Mouse (Mus musculus) bone marrow, adult 2 months (tissue): ENCODE measurements around the gene Purb. TPM values are rescaled to one million over a fixed set of nuclear protein-coding genes. Genes with fewer than 3 reads are reported as not detected.
A peak's percentile ranks its signal among the peaks of the same experiment; 100 is the strongest.

Experiments
- H3K27ac ChIP-seq: fragments of 200-500 bp; 2 replicates; pipeline ENCODE4 v1.5.1; 2012; ENCODE audit warnings: low read depth, mild to moderate bottlenecking, control low read depth, inconsistent platforms, low read length; ENCODE audit not compliant: control insufficient read depth, poor library complexity, insufficient read depth
- H3K4me1 ChIP-seq: fragments of 200-500 bp; 2 replicates; pipeline ENCODE4 v1.6.1; 2011; ENCODE audit warnings: low read length; ENCODE audit not compliant: control insufficient read depth, insufficient read depth
- H3K4me3 ChIP-seq: fragments of 200-500 bp; replicated peaks from 2 replicates; pipeline ENCODE3; 2011; ENCODE audit warnings: mild to moderate bottlenecking, low read depth, low read length, control low read depth; ENCODE audit not compliant: control insufficient read depth
- CTCF ChIP-seq: fragments of 200-500 bp; IDR thresholded peaks from 2 replicates; pipeline ENCODE4 v1.5.1; 2011; ENCODE audit warnings: low read length, control low read depth; ENCODE audit not compliant: control insufficient read depth, insufficient read depth
- POLR2A ChIP-seq: fragments of 200-500 bp; IDR thresholded peaks from 2 replicates; pipeline ENCODE4 v1.6.1; 2011; ENCODE audit warnings: low read depth, mild to moderate bottlenecking, control low read depth, low read length, borderline replicate concordance; ENCODE audit not compliant: control insufficient read depth
- WGBS: fragments of 180-500 bp; shearing (Covaris S2); methylation state at CpG from one replicate; pipeline ENCODE4 v1.1.7; 2018; 5-methylcytosine and 5-hydroxymethylcytosine counted together
- polyA plus RNA-seq: library from polyadenylated mRNA; stranded (reverse); fragments of >200 nt; gene quantifications from 2 replicates; pipeline ENCODE4 v1.2.4, GENCODE M21; 2011; ENCODE audit warnings: low replicate concordance; ENCODE audit not compliant: missing spikeins, insufficient read depth, insufficient read length

The Purb gene
- polyA plus RNA-seq: 14.7 and 18.0 TPM in 2 replicates

- peak within 1 kb of the TSS; percentile 100 for H3K27ac ChIP-seq
Observed at GRCm38 (mm10) chr11:6475867-6476484, at the start of gene Purb. Gene Purb (minus strand): TSS chr11:6475917.

GRCm38 (mm10) chr11:6525241-6525640 lies 49.5 kb upstream of the Purb start:
- Histone ChIP-seq H3K4me1 (no peaks in the 10 kb centered on the region; the same call in 1 of the 2 replicates), H3K4me3 (no peak overlapping the region), H3K27ac (no peak overlapping the region)
- WGBS: 76% methylated on average over 1 of the region's 1 CpGs
- TF ChIP-seq POLR2A: no peak
- no peak for TF ChIP-seq CTCF

More at GRCm38 (mm10) chr11:6475867-6476484, at the start of gene Purb:
- H3K4me3 ChIP-seq: peak within 1 kb of the TSS; percentile 96
- 15% methylated on average over 65 of the region's 76 CpGs for WGBS
- H3K4me1 ChIP-seq: no peaks in the 10 kb centered on the region; the same call in none of the 2 replicates
- TF ChIP-seq CTCF: no peak
- TF ChIP-seq POLR2A: peak; percentile 54; the same call in 1 of the 2 replicates

- Histone ChIP-seq H3K4me3 (no peak overlapping the region), H3K4me1 (no peaks in the 10 kb centered on the region; the same call in 1 of the 2 replicates), H3K27ac (no peak overlapping the region)
- TF ChIP-seq POLR2A: no peak
- TF ChIP-seq CTCF: no peak
- WGBS: 81% methylated on average over 4 of the region's 4 CpGs
Observed at GRCm38 (mm10) chr11:6524880-6525238, 49.1 kb upstream of the Purb start.

GRCm38 (mm10) chr11:6524165-6524879 lies 48.6 kb upstream of the Purb start:
- Histone ChIP-seq H3K27ac (no peak overlapping the region), H3K4me1 (no peaks in the 10 kb centered on the region; the same call in 1 of the 2 replicates), H3K4me3 (no peak overlapping the region)
- WGBS: 81% methylated on average over 8 of the region's 8 CpGs
- no peak for TF ChIP-seq CTCF
- no peak for TF ChIP-seq POLR2A

- TF ChIP-seq CTCF (no peak), POLR2A (no peak)
- Histone ChIP-seq H3K4me3 (no peak overlapping the region), H3K4me1 (no peaks in the 10 kb centered on the region; the same call in 1 of the 2 replicates), H3K27ac (no peak overlapping the region)
- 50% methylated on average over 1 of the region's 1 CpGs for WGBS
Observed at GRCm38 (mm10) chr11:6523662-6524088, 48.0 kb upstream of the Purb start.

GRCm38 (mm10) chr11:6522782-6523525 lies 47.2 kb upstream of the Purb start:
- H3K27ac ChIP-seq: peak overlapping the region; percentile 19; the same call in 1 of the 2 replicates
- 48% methylated on average over 9 of the region's 9 CpGs for WGBS
- H3K4me1 ChIP-seq: no peaks in the 10 kb centered on the region; the same call in 1 of the 2 replicates
- TF ChIP-seq CTCF: no peak
- TF ChIP-seq POLR2A: no peak
- no peak overlapping the region for H3K4me3 ChIP-seq

GRCm38 (mm10) chr11:6520507-6521173 lies 44.9 kb upstream of the Purb start, which contains the start of gene Myo1g:
Gene Myo1g (minus strand): TSS chr11:6520965.
- Histone ChIP-seq H3K4me1 (no peaks in the 10 kb centered on the region; the same call in 1 of the 2 replicates), H3K27ac (peak within 1 kb of the TSS; percentile 75), H3K4me3 (peak within 1 kb of the TSS; percentile 85)
- 4% methylated on average over 7 of the region's 7 CpGs for WGBS
- TF ChIP-seq CTCF (no peak), POLR2A (peak; percentile 25; the same call in 1 of the 2 replicates)
